Mouse (Mus musculus): Measurements from ENCODE around the gene Hmg20b.

DNA sequence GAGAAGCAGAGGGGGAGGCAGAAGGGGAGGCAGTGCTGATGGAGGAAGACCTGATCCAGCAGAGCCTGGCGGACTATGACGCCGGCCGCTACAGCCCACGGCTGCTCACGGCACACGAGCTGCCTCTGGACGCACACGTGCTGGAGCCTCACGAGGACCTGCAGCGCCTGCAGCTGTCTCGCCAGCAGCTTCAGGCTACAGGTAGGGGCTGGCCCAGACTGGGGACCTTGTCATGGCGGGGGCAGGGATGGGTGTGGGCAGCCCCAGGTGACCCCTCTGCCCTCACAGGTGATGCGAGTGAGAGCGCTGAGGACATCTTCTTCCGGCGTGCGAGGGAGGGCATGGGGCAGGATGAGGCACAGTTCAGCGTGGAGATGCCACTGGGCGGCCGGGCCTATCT, 25.1 kb downstream of the Hmg20b start:
- TF ChIP-seq POLR2A (IDR thresholded peaks at IDR 0.05; ENCODE audit: insufficient read depth, low read length) = no peak
- no peak for TF ChIP-seq CTCF (IDR thresholded peaks at IDR 0.05; ENCODE audit: low read depth, low read length)
- TF ChIP-seq EP300 (IDR thresholded peaks at IDR 0.05; ENCODE audit: insufficient read depth, low read depth, low read length) = no peak

Measured in ES-Bruce4 (cell line).